In the genomic region with DNA sequence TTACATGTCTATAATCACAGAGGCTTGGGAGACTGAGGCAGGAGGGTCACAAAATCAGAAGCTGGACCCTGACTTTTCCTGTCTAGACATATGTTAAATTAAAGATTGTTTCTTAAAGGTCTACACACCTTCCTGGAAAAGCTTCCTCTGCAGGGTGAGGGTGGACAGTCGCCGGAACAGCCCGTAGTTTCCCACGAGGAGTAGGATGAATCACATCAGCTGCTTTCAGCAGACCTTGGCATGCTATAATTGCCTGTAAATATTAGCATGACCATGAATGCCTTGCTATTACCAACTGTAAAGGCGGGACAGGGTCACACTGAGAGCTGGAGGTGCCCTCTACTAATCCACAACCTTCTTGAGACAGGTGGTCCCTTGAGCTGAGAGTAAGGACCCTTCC, we compare ENCODE assay signal across 9 mouse cellular contexts. TPM values are rescaled to one million over a fixed set of nuclear protein-coding genes. Genes with fewer than 3 reads are reported as not detected.
A peak's percentile ranks its signal among the peaks of the same experiment; 100 is the strongest.
DNase-seq lines count a peak whose midpoint lies in the region; ATAC-seq and TF ChIP-seq lines count a peak whose summit lies in the region.
"Had no signal": no experiment of that assay in that cellular context is flagged by ENCODE, and none has a peak within 500 bp of the region (broad histone marks: within the 10 kb centered on the region; RNA-seq: fewer than 3 reads in every experiment).

No protein-coding gene starts in this region.

- H3K36me3 ChIP-seq in heart, adult 2 months (ENCODE audit: control insufficient read depth, insufficient read depth, low read length), result peaks cover 5% of the 10 kb centered on the region; the same call in 1 of the 2 replicates
- H3K36me3 ChIP-seq in kidney, postnatal 0 days (ENCODE audit: insufficient read depth, low read length), result no peaks in the 10 kb centered on the region
- H3K36me3 ChIP-seq in hindbrain, embryonic 15.5 days, result no peaks in the 10 kb centered on the region
- no peaks in the 10 kb centered on the region for H3K36me3 ChIP-seq in stomach, embryonic 16.5 days (ENCODE audit: control insufficient read depth, insufficient read depth, low read length)
- H3K36me3 ChIP-seq: limb, embryonic 13.5 days had no signal

- no peak overlapping the region for H3K4me3 ChIP-seq in heart, adult 2 months
- H3K4me3 ChIP-seq in kidney, postnatal 0 days (replicated peaks; ENCODE audit: low read depth, low read length), result no peak overlapping the region
- no peak overlapping the region for H3K4me3 ChIP-seq in hindbrain, embryonic 15.5 days
- H3K4me3 ChIP-seq in stomach, embryonic 16.5 days (replicated peaks; ENCODE audit: low read length), result no peak overlapping the region
- H3K4me3 ChIP-seq: limb, embryonic 13.5 days had no signal

- DNase-seq in heart, adult 2 months, result no peak
- no peak for DNase-seq in heart, postnatal 10 days
- no peak for DNase-seq in kidney, postnatal 0 days (ENCODE audit: low spot score)
- no peak for DNase-seq in kidney, adult 8-10 months
- no peak for DNase-seq in layer of hippocampus, postnatal 14 days (ENCODE audit: low spot score in 2 of 2)
- DNase-seq: cerebellum, postnatal 25 days had no signal

- no peak for TF ChIP-seq EP300 in heart, adult 2 months (IDR thresholded peaks at IDR 0.05; ENCODE audit: insufficient read depth, low read depth, low read length)

- peak overlapping the region; percentile 69 for H3K27ac ChIP-seq in heart, adult 2 months
- H3K27ac ChIP-seq in kidney, postnatal 0 days, result peak overlapping the region; percentile 55; the same call in 1 of the 2 replicates
- H3K27ac ChIP-seq in hindbrain, embryonic 15.5 days (replicated peaks), result peak overlapping the region; percentile 94
- peak overlapping the region; percentile 78; the same call in 1 of the 2 replicates for H3K27ac ChIP-seq in stomach, embryonic 16.5 days (ENCODE audit: low read length)
- H3K27ac ChIP-seq: limb, embryonic 13.5 days had no signal

- H3K27me3 ChIP-seq in heart, adult 2 months (ENCODE audit: control insufficient read depth, insufficient read depth, low read length), result no peaks in the 10 kb centered on the region
- no peaks in the 10 kb centered on the region for H3K27me3 ChIP-seq in kidney, postnatal 0 days (ENCODE audit: insufficient read depth, low read length)
- H3K27me3 ChIP-seq in hindbrain, embryonic 15.5 days, result no peaks in the 10 kb centered on the region
- no peaks in the 10 kb centered on the region for H3K27me3 ChIP-seq in stomach, embryonic 16.5 days (ENCODE audit: control insufficient read depth, insufficient read depth, low read length)
- H3K27me3 ChIP-seq: limb, embryonic 13.5 days had no signal

- no peak for TF ChIP-seq CTCF in heart, adult 2 months (IDR thresholded peaks at IDR 0.05)
- TF ChIP-seq CTCF in kidney, postnatal 0 days (IDR thresholded peaks at IDR 0.05; ENCODE audit: low read depth), result no peak

- no peaks in the 10 kb centered on the region for H3K9me3 ChIP-seq in kidney, postnatal 0 days (replicated peaks; ENCODE audit: low read length)
- no peaks in the 10 kb centered on the region for H3K9me3 ChIP-seq in hindbrain, embryonic 15.5 days
- no peaks in the 10 kb centered on the region for H3K9me3 ChIP-seq in stomach, embryonic 16.5 days (replicated peaks; ENCODE audit: control insufficient read depth, low read length)
- H3K9me3 ChIP-seq: limb, embryonic 13.5 days had no signal

- 48% methylated on average over 5 of the region's 5 CpGs for WGBS in heart, adult 2 months
- 76% methylated on average over 5 of the region's 5 CpGs for WGBS in kidney, postnatal 0 days
- 90% methylated on average over 5 of the region's 5 CpGs for WGBS in hindbrain, embryonic 15.5 days
- WGBS in stomach, embryonic 16.5 days, result 55% methylated on average over 5 of the region's 5 CpGs

- no peak overlapping the region for H3K4me2 ChIP-seq in kidney, postnatal 0 days (ENCODE audit: low read length)
- H3K4me2 ChIP-seq in hindbrain, embryonic 15.5 days, result no peak overlapping the region
- no peak overlapping the region for H3K4me2 ChIP-seq in stomach, embryonic 16.5 days (ENCODE audit: low read depth, low read length)
- H3K4me2 ChIP-seq: limb, embryonic 13.5 days had no signal

- H3K4me1 ChIP-seq in heart, adult 2 months (ENCODE audit: control insufficient read depth, insufficient read depth, low read length), result peaks cover 37% of the 10 kb centered on the region
- H3K4me1 ChIP-seq in kidney, postnatal 0 days (replicated peaks; ENCODE audit: insufficient read depth, low read length), result peaks cover 41% of the 10 kb centered on the region
- peaks cover 46% of the 10 kb centered on the region for H3K4me1 ChIP-seq in hindbrain, embryonic 15.5 days (replicated peaks)
- peaks cover 37% of the 10 kb centered on the region for H3K4me1 ChIP-seq in stomach, embryonic 16.5 days (ENCODE audit: control insufficient read depth, insufficient read depth, low read length)

- no peak for ATAC-seq in kidney, postnatal 0 days (replicated peaks; ENCODE audit: low FRiP score, low read depth)
- ATAC-seq in hindbrain, embryonic 15.5 days (ENCODE audit: low FRiP score, low read depth), result no peak
- ATAC-seq in stomach, embryonic 16.5 days (ENCODE audit: insufficient read depth, low FRiP score), result no peak

- intact Hi-C loops in heart, adult 2 months (cut with DNase I), result no loop called here
- intact Hi-C loops in heart, postnatal 10 days (cut with DNase I), result no loop called here

- no peak for TF ChIP-seq POLR2A in heart, adult 2 months (IDR thresholded peaks at IDR 0.05; ENCODE audit: insufficient read depth, low read depth, low read length)

- H3K79me2 ChIP-seq in heart, adult 2 months (replicated peaks; ENCODE audit: control insufficient read depth, insufficient read depth, low read length), result no peaks in the 10 kb centered on the region

- no peak overlapping the region for H3K9ac ChIP-seq in heart, adult 2 months (ENCODE audit: low read depth, low read length)
- no peak overlapping the region for H3K9ac ChIP-seq in kidney, postnatal 0 days (ENCODE audit: low read depth, low read length)
- H3K9ac ChIP-seq in hindbrain, embryonic 15.5 days, result no peak overlapping the region
- no peak overlapping the region for H3K9ac ChIP-seq in stomach, embryonic 16.5 days (ENCODE audit: low read length)
- H3K9ac ChIP-seq: limb, embryonic 13.5 days had no signal

RNA-seq across cellular contexts. Expression of gene Irf2bp2, which starts 53.5 kb away (rescaled TPM):
- total RNA-seq in heart, adult 2 months (2021), result 100 to 1,000 TPM in 1 of 2 experiments, 10 to 100 TPM in 1; 56.3 to 132 TPM
- 33.8 and 37.3 TPM in 2 replicates for polyA plus RNA-seq in heart, adult 2 months (2012; rRNA removed)
- total RNA-seq in heart, postnatal 10 days (2021), result 100 to 1,000 TPM; 101 to 154 TPM
- polyA plus RNA-seq in kidney, postnatal 0 days (2015; fragmentation: Nextera tagmentation; extraction: Ambion mirVana), result 15.6 and 16.2 TPM in 2 replicates
- polyA plus RNA-seq in hindbrain, embryonic 15.5 days (2015; fragmentation: Nextera tagmentation; extraction: Ambion mirVana), result 9.1 and 9.2 TPM in 2 replicates
- 9.9 and 10.8 TPM in 2 replicates for polyA plus RNA-seq in stomach, embryonic 16.5 days (2015; fragmentation: Nextera tagmentation; extraction: Ambion mirVana)
- total RNA-seq in layer of hippocampus, postnatal 14 days (2021), result 10 to 100 TPM; 57.1 to 61.7 TPM
